Mouse (Mus musculus): ENCODE measurements at regions not wholly inside any gene's neighbourhood (a gene's known extent, or its start where the extent isn't known, plus 50 kb on each side); places are given as distances from the start of the nearest gene placed in this dataset.

GRCm38 (mm10) chr14:48942882-48943281, 123.0 kb upstream of the Ap5m1 start:
- DNase-seq, result no peak

- DNase-seq, result peak; percentile 3
Measured at GRCm38 (mm10) chr14:48930886-48931285, 135.0 kb upstream of the Ap5m1 start.

GRCm38 (mm10) chr14:48925870-48926269, 140.0 kb upstream of the Ap5m1 start:
- DNase-seq, result peak; percentile 57

GRCm38 (mm10) chr14:48909420-48909819, 156.5 kb upstream of the Ap5m1 start:
- no peak for DNase-seq

GRCm38 (mm10) chr14:48907991-48908698, 157.8 kb upstream of the Ap5m1 start:
- DNase-seq, result no peak

GRCm38 (mm10) chr14:48907403-48907973, 158.4 kb upstream of the Ap5m1 start:
- no peak for DNase-seq

GRCm38 (mm10) chr14:48906956-48907355, 158.9 kb upstream of the Ap5m1 start:
- no peak for DNase-seq

GRCm38 (mm10) chr14:48904576-48904975, 161.3 kb upstream of the Ap5m1 start:
- no peak for DNase-seq

GRCm38 (mm10) chr14:48903526-48903925, 162.4 kb upstream of the Ap5m1 start:
- DNase-seq, result no peak

GRCm38 (mm10) chr14:48900201-48900600, 165.7 kb upstream of the Ap5m1 start:
- no peak for DNase-seq

- no peak for DNase-seq
Measured at GRCm38 (mm10) chr14:48897140-48897539, 168.8 kb upstream of the Ap5m1 start.

- no peak for DNase-seq
Measured at GRCm38 (mm10) chr14:48896235-48896634, 169.7 kb upstream of the Ap5m1 start.

GRCm38 (mm10) chr14:48891216-48891615, 174.7 kb upstream of the Ap5m1 start:
- no peak for DNase-seq

GRCm38 (mm10) chr14:48888954-48889353, 176.9 kb upstream of the Ap5m1 start:
- no peak for DNase-seq

GRCm38 (mm10) chr14:48880041-48880440, 185.9 kb upstream of the Ap5m1 start:
- no peak for DNase-seq

- no peak for DNase-seq
Measured at GRCm38 (mm10) chr14:48877998-48878657, 187.8 kb upstream of the Ap5m1 start.

- no peak for DNase-seq
Measured at GRCm38 (mm10) chr14:48871313-48871712, 194.6 kb upstream of the Ap5m1 start.

GRCm38 (mm10) chr14:48869956-48870355, 195.9 kb upstream of the Ap5m1 start:
- no peak for DNase-seq

GRCm38 (mm10) chr14:48855453-48855852, 181.8 kb upstream of the Otx2 start:
- no peak for DNase-seq

GRCm38 (mm10) chr14:48854188-48854924, 180.7 kb upstream of the Otx2 start:
- no peak for DNase-seq

GRCm38 (mm10) chr14:48853479-48854187, 180.0 kb upstream of the Otx2 start:
- no peak for DNase-seq

- no peak for DNase-seq
Measured at GRCm38 (mm10) chr14:48852787-48853186, 179.2 kb upstream of the Otx2 start.

- no peak for DNase-seq
Measured at GRCm38 (mm10) chr14:48852061-48852460, 178.4 kb upstream of the Otx2 start.

All from thymus, postnatal 14 days (tissue).